Mouse (Mus musculus) retina, postnatal 1 day (tissue): ENCODE measurements at regions not wholly inside any gene's neighbourhood (a gene's known extent, or its start where the extent isn't known, plus 50 kb on each side); places are given as distances from the start of the nearest gene placed in this dataset.
"Not testable (repeated sequence)": the region's sequence is repeated elsewhere in the genome, so short reads cannot be mapped to it uniquely, and the experiment has no call there.

Source experiments
- DNase-seq: peaks from one replicate; pipeline ENCODE4 v3.0.0-alpha.2; 2012

GRCm38 (mm10) chr16:31370590-31371092 lies 51.4 kb upstream of the Bdh1 start:
- not testable (repeated sequence) for DNase-seq

GRCm38 (mm10) chr16:31369849-31370248 lies 52.2 kb upstream of the Bdh1 start:
- no peak for DNase-seq

GRCm38 (mm10) chr16:31367521-31368245 lies 53.1 kb upstream of the Apod start:
- peak; percentile 18 for DNase-seq

- no peak for DNase-seq
Measured at GRCm38 (mm10) chr16:31366033-31366432, 51.4 kb upstream of the Apod start.

GRCm38 (mm10) chr16:31364475-31364874 lies 49.9 kb upstream of the Apod start:
- DNase-seq: no peak
